Mouse (Mus musculus): ENCODE data around the gene 6820408C15Rik.

- no peak for TF ChIP-seq CTCF (IDR thresholded peaks at IDR 0.05; ENCODE audit: low read depth)
- no peak for TF ChIP-seq EP300 (IDR thresholded peaks at IDR 0.05; ENCODE audit: low read depth)
Measured at GRCm38 (mm10) chr2:152490038-152490437, 74.7 kb downstream of the 6820408C15Rik start, which contains the start of gene Defb22.
